Mouse (Mus musculus) liver, embryonic 14.5 days (tissue): ENCODE results near the gene Tmed2. TPM values are rescaled to one million over a fixed set of nuclear protein-coding genes. Genes with fewer than 3 reads are reported as not detected.
"Not testable (repeated sequence)": the region's sequence is repeated elsewhere in the genome, so short reads cannot be mapped to it uniquely, and the experiment has no call there.

ENCODE experiments used
- ATAC-seq: fragments of 200-750 bp; cut with Nextera tagmentation; 2 replicates; pipeline ENCODE4 v1.8.0; 2017; ENCODE audit warnings: moderate number of reproducible peaks, mild to moderate bottlenecking, moderate library complexity; ENCODE audit not compliant: insufficient read depth
- DNase-seq, 3 experiments: peaks; one replicate each; pipeline ENCODE4 v3.0.0-alpha.2; 2012 to 2013; ENCODE audit warnings: low read depth in 3 of 3, low spot score in 3 of 3
- H3K27ac ChIP-seq: fragments of 300-500 bp; sonication (generic); 2 replicates; pipeline ENCODE4 v1.5.1; 2014; ENCODE audit warnings: moderate library complexity, mild to moderate bottlenecking, control low read depth, inconsistent platforms
- H3K27me3 ChIP-seq: fragments of 300-500 bp; sonication (generic); 2 replicates; pipeline ENCODE4 v1.6.1; 2014; ENCODE audit warnings: mild to moderate bottlenecking, low read length, moderate library complexity; ENCODE audit not compliant: control insufficient read depth, insufficient read depth
- H3K36me3 ChIP-seq: fragments of 300-500 bp; sonication (generic); replicated peaks from 2 replicates; pipeline ENCODE4 v1.6.1; 2014; ENCODE audit warnings: low read depth; ENCODE audit not compliant: control insufficient read depth, insufficient read depth
- H3K4me1 ChIP-seq, 2 experiments: fragments of 200-500 bp in 1 of 2; fragments of 300-500 bp in 1 of 2; sonication (generic) in 1 of 2; replicated peaks; 2 replicates each; pipeline ENCODE4 v1.6.1; 2012 to 2014; ENCODE audit warnings: antibody characterized with exemption in 1 of 2, inconsistent platforms in 1 of 2, low read length in 1 of 2; ENCODE audit not compliant: control insufficient read depth in 2 of 2, insufficient read depth in 2 of 2
- H3K4me2 ChIP-seq: fragments of 300-500 bp; sonication (generic); 2 replicates; pipeline ENCODE4 v1.6.1; 2014; ENCODE audit warnings: low read depth, mild to moderate bottlenecking, control low read depth, moderate library complexity
- H3K4me3 ChIP-seq, 2 experiments: fragments of 200-500 bp in 1 of 2; fragments of 300-500 bp in 1 of 2; sonication (generic) in 1 of 2; 2 replicates each; pipeline ENCODE4 v1.5.1; 2012 to 2014; ENCODE audit warnings: low read depth in 2 of 2, low read length in 2 of 2, mild to moderate bottlenecking in 2 of 2, control low read depth in 1 of 2, inconsistent platforms in 1 of 2, moderate library complexity in 1 of 2; ENCODE audit not compliant: insufficient read depth in 1 of 2
- H3K9ac ChIP-seq: fragments of 300-500 bp; sonication (generic); replicated peaks from 2 replicates; pipeline ENCODE4 v1.6.1; 2014; ENCODE audit warnings: mild to moderate bottlenecking, control low read depth, moderate library complexity
- H3K9me3 ChIP-seq: fragments of 300-500 bp; sonication (generic); 2 replicates; pipeline ENCODE4 v1.6.1; 2016; ENCODE audit warnings: low read length, mixed read lengths; ENCODE audit not compliant: control insufficient read depth
- CTCF ChIP-seq: IDR thresholded peaks from 2 replicates; pipeline ENCODE4 v1.5.1; 2016; ENCODE audit warnings: antibody characterized with exemption, low read depth, control low read depth
- EP300 ChIP-seq: IDR thresholded peaks from 2 replicates; pipeline ENCODE4 v1.6.1; 2016; ENCODE audit warnings: antibody characterized with exemption, low read depth
- WGBS: fragments of 180-500 bp; shearing (Covaris S2); extraction: QIAGEN DNeasy Blood & Tissue Kit; methylation state at CpG from one replicate; pipeline ENCODE4 v1.1.7; 2014; ENCODE audit not compliant: insufficient replicate concordance; 5-methylcytosine and 5-hydroxymethylcytosine counted together
- polyA plus RNA-seq, 2 experiments: library from polyadenylated mRNA; depleted of rRNA in 1 of 2; stranded (reverse) in 1 of 2; unstranded in 1 of 2; fragments of >200 nt; fragmentation: Nextera tagmentation in 1 of 2; extraction: Ambion mirVana in 1 of 2; gene quantifications; 2 replicates each; pipeline versions ENCODE4 v1.2.1 to v1.2.3; 2012 to 2014

Gene Tmed2
- polyA plus RNA-seq, 2 experiments: 99.9 to 328 TPM

GRCm38 (mm10) chr5:124582515-124582914 lies 42.0 kb downstream of the Tmed2 start:
- H3K9me3 ChIP-seq: no peaks in the 10 kb centered on the region
- TF ChIP-seq CTCF: no peak
- TF ChIP-seq EP300: no peak
- peaks cover 11 to 15% of the 10 kb centered on the region in 2 experiments for H3K4me1 ChIP-seq
- H3K4me2 ChIP-seq: no peak overlapping the region
- H3K27ac ChIP-seq: no peak overlapping the region
- H3K36me3 ChIP-seq: peaks cover 12% of the 10 kb centered on the region
- no peak overlapping the region for H3K9ac ChIP-seq
- no peaks in the 10 kb centered on the region for H3K27me3 ChIP-seq
- WGBS: 42% methylated on average over 5 of the region's 5 CpGs
- DNase-seq: no peak
- no peak for ATAC-seq
- no peak overlapping the region for H3K4me3 ChIP-seq

GRCm38 (mm10) chr5:124592768-124593167 lies 52.3 kb downstream of the Tmed2 start:
- Histone ChIP-seq H3K27ac (no peak overlapping the region), H3K27me3 (no peaks in the 10 kb centered on the region), H3K4me3 (no peak overlapping the region), H3K4me2 (no peak overlapping the region), H3K9ac (no peak overlapping the region), H3K4me1 (no peaks in the 10 kb centered on the region), H3K9me3 (no peaks in the 10 kb centered on the region), H3K36me3 (peaks cover 10% of the 10 kb centered on the region; the same call in 1 of the 2 replicates)
- TF ChIP-seq CTCF (no peak), EP300 (no peak)
- DNase-seq: no peak
- WGBS: 82% methylated on average over 3 of the region's 3 CpGs
- no peak for ATAC-seq

GRCm38 (mm10) chr5:124598224-124599174 lies 58.0 kb downstream of the Tmed2 start:
- Histone ChIP-seq H3K36me3 (no peaks in the 10 kb centered on the region), H3K27me3 (no peaks in the 10 kb centered on the region), H3K4me1 (peaks cover 3 to 5% of the 10 kb centered on the region in 2 experiments; a peak in 2 of 4 replicates), H3K9me3 (no peaks in the 10 kb centered on the region), H3K9ac (peak overlapping the region; percentile 23; the same call in 1 of the 2 replicates), H3K4me3 (peak overlapping the region; percentile 53 to 59), H3K4me2 (peak overlapping the region; percentile 76), H3K27ac (no peak overlapping the region)
- peak; percentile 84 to 88 (median 88) for DNase-seq
- 12% methylated on average over 30 of the region's 30 CpGs for WGBS
- TF ChIP-seq CTCF: no peak
- TF ChIP-seq EP300: no peak
- ATAC-seq: peak; percentile 94

GRCm38 (mm10) chr5:124599726-124600125 lies 59.2 kb downstream of the Tmed2 start:
- H3K27me3 ChIP-seq, H3K27ac ChIP-seq, H3K4me1 ChIP-seq, H3K9me3 ChIP-seq, ATAC-seq, DNase-seq, H3K4me3 ChIP-seq, H3K9ac ChIP-seq, H3K36me3 ChIP-seq, H3K4me2 ChIP-seq: not testable (repeated sequence)
- WGBS: 25% methylated on average over 8 of the region's 8 CpGs

Other genes starting within 250 kb of the Tmed2 start
- gene Mphosph9, start 212.7 kb upstream of the Tmed2 start, polyA plus RNA-seq (2012; rRNA removed): 2.6 and 3.4 TPM in 2 replicates
- 4.2 and 5.5 TPM in 2 replicates for gene Mphosph9, start 212.7 kb upstream of the Tmed2 start, polyA plus RNA-seq (2014; fragmentation: Nextera tagmentation; extraction: Ambion mirVana)
- 3.1 and 4.0 TPM in 2 replicates for gene 2810006K23Rik, start 212.6 kb upstream of the Tmed2 start, polyA plus RNA-seq (2012; rRNA removed)
- gene 2810006K23Rik, start 212.6 kb upstream of the Tmed2 start, polyA plus RNA-seq (2014; fragmentation: Nextera tagmentation; extraction: Ambion mirVana): 3.4 and 4.2 TPM in 2 replicates
- 68.4 and 86.5 TPM in 2 replicates for gene Cdk2ap1, start 177.6 kb upstream of the Tmed2 start, polyA plus RNA-seq (2012; rRNA removed)
- gene Cdk2ap1, start 177.6 kb upstream of the Tmed2 start, polyA plus RNA-seq (2014; fragmentation: Nextera tagmentation; extraction: Ambion mirVana): 16.3 and 27.0 TPM in 2 replicates
- 9.0 and 12.6 TPM in 2 replicates for gene Sbno1, start 114.7 kb upstream of the Tmed2 start, polyA plus RNA-seq (2012; rRNA removed)
- gene Sbno1, start 114.7 kb upstream of the Tmed2 start, polyA plus RNA-seq (2014; fragmentation: Nextera tagmentation; extraction: Ambion mirVana): 34.2 and 35.1 TPM in 2 replicates
- gene Kmt5a, start 100.8 kb upstream of the Tmed2 start, polyA plus RNA-seq (2012; rRNA removed): 47.6 and 58.6 TPM in 2 replicates
- 51.8 and 68.8 TPM in 2 replicates for gene Kmt5a, start 100.8 kb upstream of the Tmed2 start, polyA plus RNA-seq (2014; fragmentation: Nextera tagmentation; extraction: Ambion mirVana)
- gene Rilpl2, start 62.3 kb upstream of the Tmed2 start, polyA plus RNA-seq (2012; rRNA removed): 5.9 and 8.1 TPM in 2 replicates
- 7.8 and 9.6 TPM in 2 replicates for gene Rilpl2, start 62.3 kb upstream of the Tmed2 start, polyA plus RNA-seq (2014; fragmentation: Nextera tagmentation; extraction: Ambion mirVana)
- 3.0 and 7.4 TPM in 2 replicates for gene Snrnp35, start 57.6 kb upstream of the Tmed2 start, polyA plus RNA-seq (2012; rRNA removed)
- gene Snrnp35, start 57.6 kb upstream of the Tmed2 start, polyA plus RNA-seq (2014; fragmentation: Nextera tagmentation; extraction: Ambion mirVana): 4.5 and 5.8 TPM in 2 replicates
- 0.71 and 0.98 TPM in 2 replicates for gene Rilpl1, start 9.3 kb upstream of the Tmed2 start, polyA plus RNA-seq (2012; rRNA removed)
- 1.4 and 2.1 TPM in 2 replicates for gene Rilpl1, start 9.3 kb upstream of the Tmed2 start, polyA plus RNA-seq (2014; fragmentation: Nextera tagmentation; extraction: Ambion mirVana)
- 5.2 and 7.1 TPM in 2 replicates for gene Ddx55, start 12.2 kb downstream of the Tmed2 start, polyA plus RNA-seq (2012; rRNA removed)
- 4.7 and 5.4 TPM in 2 replicates for gene Ddx55, start 12.2 kb downstream of the Tmed2 start, polyA plus RNA-seq (2014; fragmentation: Nextera tagmentation; extraction: Ambion mirVana)
- gene Eif2b1, start 38.4 kb downstream of the Tmed2 start, polyA plus RNA-seq (2012; rRNA removed): 19.7 and 25.7 TPM in 2 replicates
- 50.5 and 52.2 TPM in 2 replicates for gene Eif2b1, start 38.4 kb downstream of the Tmed2 start, polyA plus RNA-seq (2014; fragmentation: Nextera tagmentation; extraction: Ambion mirVana)
- 11.5 and 20.8 TPM in 2 replicates for gene Gtf2h3, start 38.4 kb downstream of the Tmed2 start, polyA plus RNA-seq (2012; rRNA removed)
- 21.8 and 24.4 TPM in 2 replicates for gene Gtf2h3, start 38.4 kb downstream of the Tmed2 start, polyA plus RNA-seq (2014; fragmentation: Nextera tagmentation; extraction: Ambion mirVana)
- 5.3 and 5.6 TPM in 2 replicates for gene Atp6v0a2, start 87.9 kb downstream of the Tmed2 start, polyA plus RNA-seq (2012; rRNA removed)
- gene Atp6v0a2, start 87.9 kb downstream of the Tmed2 start, polyA plus RNA-seq (2014; fragmentation: Nextera tagmentation; extraction: Ambion mirVana): 10.3 and 12.9 TPM in 2 replicates
- gene Dnah10, start 184.4 kb downstream of the Tmed2 start, polyA plus RNA-seq (2012; rRNA removed): 0.02 TPM in 2 replicates
- gene Dnah10, start 184.4 kb downstream of the Tmed2 start, polyA plus RNA-seq (2014; fragmentation: Nextera tagmentation; extraction: Ambion mirVana): not detected in 2 replicates